Mouse (Mus musculus): Measurements from ENCODE around the gene Trim47.

DNA sequence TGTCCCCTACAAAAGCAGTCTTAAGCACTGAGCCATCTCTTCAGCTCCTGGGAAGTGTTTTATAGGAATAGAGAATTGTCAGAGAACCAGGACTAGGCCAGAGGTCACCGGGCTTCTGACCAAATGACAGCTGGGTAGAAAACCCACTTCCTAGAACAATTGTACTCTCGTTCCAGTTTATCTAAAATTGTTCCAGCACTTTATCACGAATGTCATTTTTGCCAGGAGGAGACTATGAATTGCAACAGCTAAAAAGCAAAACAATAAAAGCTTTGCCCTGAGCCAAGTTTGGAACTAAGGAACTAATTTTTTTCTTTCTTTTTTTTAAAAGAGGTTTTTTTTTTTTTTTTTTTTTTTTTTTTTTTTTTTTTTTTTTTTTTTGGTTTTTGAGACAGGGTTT, 31.4 kb downstream of the Trim47 start:
- TF ChIP-seq CTCF (IDR thresholded peaks at IDR 0.05; ENCODE audit: insufficient read depth, low read depth, low read length) (no peak), POLR2A (IDR thresholded peaks at IDR 0.05; ENCODE audit: insufficient read depth, low read depth, low read length) (no peak)

All from olfactory bulb, adult 2 months (tissue).